Mouse (Mus musculus): ENCODE measurements around the gene Tmem100.

The Tmem100 gene

GRCm38 (mm10) chr11:90062657-90063056 lies 32.5 kb downstream of the Tmem100 start:
- DNase-seq (ENCODE audit: low spot score) = no peak

- DNase-seq (ENCODE audit: low spot score) = no peak
These were observed 36.5 kb downstream of the Tmem100 start for GRCm38 (mm10) chr11:90066405-90067250.

- DNase-seq (ENCODE audit: low spot score) = no peak
These were observed 41.6 kb downstream of the Tmem100 start for GRCm38 (mm10) chr11:90071747-90072146.

- DNase-seq (ENCODE audit: low spot score) = no peak
These were observed 43.1 kb downstream of the Tmem100 start for GRCm38 (mm10) chr11:90073201-90073600.

GRCm38 (mm10) chr11:90076666-90077065 lies 46.5 kb downstream of the Tmem100 start:
- DNase-seq (ENCODE audit: low spot score) = no peak

GRCm38 (mm10) chr11:90080678-90081267 lies 50.6 kb downstream of the Tmem100 start:
- no peak for DNase-seq (ENCODE audit: low spot score)

- no peak for DNase-seq (ENCODE audit: low spot score)
These were observed 51.9 kb downstream of the Tmem100 start for GRCm38 (mm10) chr11:90081820-90082596.

GRCm38 (mm10) chr11:90083042-90083441 lies 52.9 kb downstream of the Tmem100 start:
- no peak for DNase-seq (ENCODE audit: low spot score)

- DNase-seq (ENCODE audit: low spot score) = no peak
These were observed 54.0 kb downstream of the Tmem100 start for GRCm38 (mm10) chr11:90084166-90084565.

Measured in ovary, postnatal 14 days (tissue).